Mouse (Mus musculus) heart, adult 9 months (tissue): ENCODE measurements at regions not wholly inside any gene's neighbourhood (a gene's known extent, or its start where the extent isn't known, plus 50 kb on each side); places are given as distances from the start of the nearest gene placed in this dataset.
A peak's percentile ranks its signal among the peaks of the same experiment; 100 is the strongest.

Source experiments
- DNase-seq, 2 experiments: peaks; one replicate each; pipeline ENCODE4 v3.0.0; 2022; ENCODE audit warnings: low spot score in 2 of 2

GRCm38 (mm10) chr4:46257061-46257795 is 61.1 kb upstream of the Xpa start:
- no peak for DNase-seq

- DNase-seq, result no peak
Measured at GRCm38 (mm10) chr4:46258774-46259173, 62.7 kb upstream of the Xpa start.

- no peak for DNase-seq
Measured at GRCm38 (mm10) chr4:46268564-46269247, 72.6 kb upstream of the Xpa start.

GRCm38 (mm10) chr4:46271066-46271465 is 72.3 kb upstream of the Foxe1 start:
- no peak for DNase-seq

- no peak for DNase-seq
Measured at GRCm38 (mm10) chr4:46275773-46276172, 67.6 kb upstream of the Foxe1 start.

GRCm38 (mm10) chr4:46276851-46277581 is 66.4 kb upstream of the Foxe1 start:
- DNase-seq, result peak; percentile 19 to 35

GRCm38 (mm10) chr4:46286955-46287354 is 56.5 kb upstream of the Foxe1 start:
- DNase-seq, result no peak

- no peak for DNase-seq
Measured at GRCm38 (mm10) chr4:46291620-46292254, 51.7 kb upstream of the Foxe1 start.
